Mouse (Mus musculus) lung, adult 2 months (tissue): Measurements from ENCODE around the gene Abo. TPM values are rescaled to one million over a fixed set of nuclear protein-coding genes. Genes with fewer than 3 reads are reported as not detected.

ENCODE experiments used
- DNase-seq: peaks from one replicate; pipeline ENCODE4 v3.0.0; 2022
- H3K4me1 ChIP-seq: fragments of 200-500 bp; 2 replicates; pipeline ENCODE4 v1.6.1; 2011; ENCODE audit warnings: low read length; ENCODE audit not compliant: control insufficient read depth, insufficient read depth
- H3K4me3 ChIP-seq: fragments of 200-500 bp; replicated peaks from 2 replicates; pipeline ENCODE3; 2011; ENCODE audit warnings: low read depth, mild to moderate bottlenecking, control low read depth, low read length; ENCODE audit errors: extremely low read depth
- CTCF ChIP-seq: fragments of 200-500 bp; IDR thresholded peaks from 2 replicates; pipeline ENCODE4 v1.5.1; 2011; ENCODE audit warnings: mild to moderate bottlenecking, low read length, control low read depth; ENCODE audit not compliant: insufficient read depth
- POLR2A ChIP-seq: fragments of 200-500 bp; IDR thresholded peaks from 2 replicates; pipeline ENCODE4 v1.6.1; 2011; ENCODE audit warnings: low read depth, mild to moderate bottlenecking, control low read depth, low read length, borderline replicate concordance; ENCODE audit errors: extremely low read depth
- WGBS: fragments of 180-500 bp; shearing (Covaris S2); methylation state at CpG from one replicate; pipeline ENCODE4 v1.1.7; 2018; 5-methylcytosine and 5-hydroxymethylcytosine counted together
- polyA plus RNA-seq: library from polyadenylated mRNA; depleted of rRNA; stranded (reverse); fragments of >200 nt; gene quantifications from 2 replicates; pipeline ENCODE4 v1.2.3, GENCODE M21; 2012; rRNA removed

Abo gene
- polyA plus RNA-seq, 1 experiment = 1.0 TPM

DNA sequence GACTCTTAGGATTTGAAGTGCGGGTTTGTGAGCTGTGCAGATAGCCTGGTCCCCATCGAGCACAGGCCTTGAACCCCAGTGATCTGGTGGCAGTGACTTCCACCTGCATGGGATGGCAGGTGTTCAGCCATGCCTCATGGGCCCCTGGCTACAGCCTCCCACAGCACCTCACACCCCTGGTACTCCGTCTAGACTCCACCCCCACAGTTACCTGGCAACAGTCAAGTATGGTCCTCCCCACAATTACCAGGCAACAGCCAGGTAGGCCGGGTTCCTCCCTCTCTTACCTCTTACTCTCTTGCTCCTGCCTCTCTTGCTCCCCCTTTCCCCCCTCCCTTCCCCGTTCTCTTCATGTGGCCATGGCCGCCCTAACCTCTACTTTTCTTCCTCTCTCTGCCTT is 5.9 kb upstream of the Abo start:
- WGBS = 53% methylated on average over 6 of the region's 6 CpGs
- TF ChIP-seq CTCF (no peak), POLR2A (no peak)
- Histone ChIP-seq H3K4me1 (no peaks in the 10 kb centered on the region), H3K4me3 (no peak overlapping the region)
- DNase-seq = no peak

- WGBS = 62% methylated on average over 3 of the region's 3 CpGs
- no peak for TF ChIP-seq POLR2A
- no peak for TF ChIP-seq CTCF
- Histone ChIP-seq H3K4me1 (no peaks in the 10 kb centered on the region), H3K4me3 (no peak overlapping the region)
- DNase-seq = no peak
These were observed 1.9 kb downstream of the Abo start for GRCm38 (mm10) chr2:26862856-26863255.

- no peaks in the 10 kb centered on the region for H3K4me1 ChIP-seq
- TF ChIP-seq POLR2A = no peak
- TF ChIP-seq CTCF = peak; percentile 41; the same call in 1 of the 2 replicates
- WGBS = 42% methylated on average over 2 of the region's 2 CpGs
- H3K4me3 ChIP-seq = no peak overlapping the region
- DNase-seq = no peak
These were observed 17.1 kb downstream of the Abo start for GRCm38 (mm10) chr2:26847706-26848105.

GRCm38 (mm10) chr2:26832478-26832877 is 32.3 kb downstream of the Abo start:
- H3K4me3 ChIP-seq = no peak overlapping the region
- TF ChIP-seq CTCF (no peak), POLR2A (no peak)
- 87% methylated on average over 2 of the region's 2 CpGs for WGBS

DNA sequence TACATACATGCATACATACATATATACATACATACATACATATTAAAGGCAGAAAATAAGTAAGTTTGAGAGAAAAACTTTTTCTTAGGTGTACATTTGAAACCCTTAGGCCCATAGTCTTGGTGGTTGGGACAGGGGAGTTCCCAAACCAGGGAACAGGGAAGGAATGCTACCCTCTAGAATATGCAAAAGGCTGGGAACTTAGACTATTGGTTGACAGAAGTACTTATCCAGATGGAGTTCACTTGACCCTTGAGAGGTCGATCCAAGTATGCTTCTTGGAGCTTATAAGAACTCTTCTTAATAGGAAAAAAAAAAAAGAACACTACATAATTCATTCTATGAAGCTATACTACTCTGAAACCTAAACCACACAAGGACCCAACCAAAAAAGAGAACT is 36.7 kb downstream of the Abo start:
- no peak overlapping the region for H3K4me3 ChIP-seq
- DNase-seq = no peak
- TF ChIP-seq POLR2A (no peak), CTCF (no peak)
- WGBS = 71% methylated on average over 1 of the region's 1 CpGs
- no peaks in the 10 kb centered on the region for H3K4me1 ChIP-seq

More at GRCm38 (mm10) chr2:26832478-26832877, 32.3 kb downstream of the Abo start:
- H3K4me1 ChIP-seq = no peaks in the 10 kb centered on the region
- no peak for DNase-seq

GRCm38 (mm10) chr2:26827261-26827975 is 37.4 kb downstream of the Abo start:
- Histone ChIP-seq H3K4me3 (no peak overlapping the region), H3K4me1 (no peaks in the 10 kb centered on the region)
- TF ChIP-seq POLR2A (no peak), CTCF (no peak)
- 81% methylated on average over 1 of the region's 1 CpGs for WGBS
- no peak for DNase-seq

Other genes starting within 250 kb of the Abo start
- gene Fam69b, start 236.5 kb downstream of the Abo start, polyA plus RNA-seq = 13.1 and 15.1 TPM in 2 replicates
- gene Lcn4, start 193.7 kb downstream of the Abo start, polyA plus RNA-seq = 0.16 TPM in 1 of 2 replicates, not detected in the other
- 6.8 and 10.1 TPM in 2 replicates for gene Surf6, start 37.9 kb upstream of the Abo start, polyA plus RNA-seq
- 27.6 and 30.9 TPM in 2 replicates for gene Med22, start 45.7 kb upstream of the Abo start, polyA plus RNA-seq
- gene Rpl7a, start 45.8 kb upstream of the Abo start, polyA plus RNA-seq = 348 and 458 TPM in 2 replicates
- gene Surf2, start 51.4 kb upstream of the Abo start, polyA plus RNA-seq = 18.0 and 21.0 TPM in 2 replicates
- gene Surf1, start 51.6 kb upstream of the Abo start, polyA plus RNA-seq = 65.5 and 68.0 TPM in 2 replicates
- 214 and 250 TPM in 2 replicates for gene Surf4, start 68.9 kb upstream of the Abo start, polyA plus RNA-seq
- 0.17 and 0.31 TPM in 2 replicates for gene Stkld1, start 69.1 kb upstream of the Abo start, polyA plus RNA-seq
- gene Rexo4, start 99.4 kb upstream of the Abo start, polyA plus RNA-seq = 16.2 and 20.7 TPM in 2 replicates
- 0.83 and 1.1 TPM in 2 replicates for gene Adamts13, start 108.4 kb upstream of the Abo start, polyA plus RNA-seq
- 43.7 and 49.2 TPM in 2 replicates for gene Cacfd1, start 144.9 kb upstream of the Abo start, polyA plus RNA-seq
- 6.2 and 9.5 TPM in 2 replicates for gene Slc2a6, start 163.0 kb upstream of the Abo start, polyA plus RNA-seq
- 0.19 and 0.32 TPM in 2 replicates for gene Mymk, start 207.2 kb upstream of the Abo start, polyA plus RNA-seq
- 50.7 and 73.0 TPM in 2 replicates for gene Adamtsl2, start 214.4 kb upstream of the Abo start, polyA plus RNA-seq